Mouse (Mus musculus): ENCODE measurements around the gene Celf5. TPM values are rescaled to one million over a fixed set of nuclear protein-coding genes. Genes with fewer than 3 reads are reported as not detected.

Gene Celf5
- polyA plus RNA-seq, 1 experiment from 2014 or later = 0.30 TPM

GRCm38 (mm10) chr10:81495616-81496263 is 13.2 kb upstream of the Celf5 start:
- peak overlapping the region; percentile 93 for H3K4me2 ChIP-seq (ENCODE audit: low read length)
- H3K27ac ChIP-seq = peak overlapping the region; percentile 61; the same call in 1 of the 2 replicates
- H3K9ac ChIP-seq (ENCODE audit: low read depth, low read length) = peak overlapping the region; percentile 83
- peaks cover 10% of the 10 kb centered on the region; the same call in 1 of the 2 replicates for H3K4me1 ChIP-seq (replicated peaks; ENCODE audit: insufficient read depth, low read length)
- H3K4me3 ChIP-seq (replicated peaks; ENCODE audit: low read depth, low read length) = peak overlapping the region; percentile 75
- WGBS = 1% methylated on average over 39 of the region's 41 CpGs
- DNase-seq (ENCODE audit: low spot score) (peak; percentile 46), ATAC-seq (replicated peaks; ENCODE audit: low FRiP score, low read depth) (peak; percentile 14)
- no peaks in the 10 kb centered on the region for H3K9me3 ChIP-seq (replicated peaks; ENCODE audit: low read length)
- no peaks in the 10 kb centered on the region for H3K27me3 ChIP-seq (ENCODE audit: insufficient read depth, low read length)
- peaks cover 18% of the 10 kb centered on the region for H3K36me3 ChIP-seq (ENCODE audit: insufficient read depth, low read length)
- TF ChIP-seq CTCF (IDR thresholded peaks at IDR 0.05; ENCODE audit: low read depth) = no peak

GRCm38 (mm10) chr10:81495151-81495550 is 12.6 kb upstream of the Celf5 start:
- Histone ChIP-seq H3K4me2 (ENCODE audit: low read length) (peak overlapping the region; percentile 93), H3K4me3 (replicated peaks; ENCODE audit: low read depth, low read length) (peak overlapping the region; percentile 75), H3K27me3 (ENCODE audit: insufficient read depth, low read length) (no peaks in the 10 kb centered on the region), H3K9ac (ENCODE audit: low read depth, low read length) (peak overlapping the region; percentile 83), H3K36me3 (ENCODE audit: insufficient read depth, low read length) (peaks cover 23% of the 10 kb centered on the region), H3K9me3 (replicated peaks; ENCODE audit: low read length) (no peaks in the 10 kb centered on the region), H3K4me1 (replicated peaks; ENCODE audit: insufficient read depth, low read length) (peaks cover 10% of the 10 kb centered on the region; the same call in 1 of the 2 replicates), H3K27ac (no peak overlapping the region)
- DNase-seq (ENCODE audit: low spot score) (no peak), ATAC-seq (replicated peaks; ENCODE audit: low FRiP score, low read depth) (no peak)
- TF ChIP-seq CTCF (IDR thresholded peaks at IDR 0.05; ENCODE audit: low read depth) = no peak
- 66% methylated on average over 6 of the region's 6 CpGs for WGBS

- Histone ChIP-seq H3K27ac (no peak overlapping the region), H3K4me3 (replicated peaks; ENCODE audit: low read depth, low read length) (no peak overlapping the region), H3K4me1 (replicated peaks; ENCODE audit: insufficient read depth, low read length) (peaks cover 10% of the 10 kb centered on the region; the same call in 1 of the 2 replicates), H3K4me2 (ENCODE audit: low read length) (peak overlapping the region; percentile 93; the same call in 1 of the 2 replicates), H3K27me3 (ENCODE audit: insufficient read depth, low read length) (no peaks in the 10 kb centered on the region), H3K36me3 (ENCODE audit: insufficient read depth, low read length) (peaks cover 30% of the 10 kb centered on the region), H3K9ac (ENCODE audit: low read depth, low read length) (no peak overlapping the region), H3K9me3 (replicated peaks; ENCODE audit: low read length) (no peaks in the 10 kb centered on the region)
- no peak for DNase-seq (ENCODE audit: low spot score)
- no peak for TF ChIP-seq CTCF (IDR thresholded peaks at IDR 0.05; ENCODE audit: low read depth)
- 73% methylated on average over 11 of the region's 11 CpGs for WGBS
- no peak for ATAC-seq (replicated peaks; ENCODE audit: low FRiP score, low read depth)
Measured at GRCm38 (mm10) chr10:81494260-81495041, 11.9 kb upstream of the Celf5 start.

GRCm38 (mm10) chr10:81493601-81494220 is 11.2 kb upstream of the Celf5 start:
- H3K4me2 ChIP-seq (ENCODE audit: low read length) = no peak overlapping the region

GRCm38 (mm10) chr10:81492606-81493240 is 10.2 kb upstream of the Celf5 start:
- WGBS = 92% methylated on average over 11 of the region's 11 CpGs
- no peaks in the 10 kb centered on the region for H3K27me3 ChIP-seq (ENCODE audit: insufficient read depth, low read length)
- no peaks in the 10 kb centered on the region for H3K9me3 ChIP-seq (replicated peaks; ENCODE audit: low read length)
- peaks cover 10% of the 10 kb centered on the region; the same call in 1 of the 2 replicates for H3K4me1 ChIP-seq (replicated peaks; ENCODE audit: insufficient read depth, low read length)
- no peak overlapping the region for H3K9ac ChIP-seq (ENCODE audit: low read depth, low read length)
- no peak overlapping the region for H3K4me2 ChIP-seq (ENCODE audit: low read length)
- H3K4me3 ChIP-seq (replicated peaks; ENCODE audit: low read depth, low read length) = no peak overlapping the region
- no peak for TF ChIP-seq CTCF (IDR thresholded peaks at IDR 0.05; ENCODE audit: low read depth)
- no peak overlapping the region for H3K27ac ChIP-seq
- DNase-seq (ENCODE audit: low spot score) = no peak
- peaks cover 46% of the 10 kb centered on the region for H3K36me3 ChIP-seq (ENCODE audit: insufficient read depth, low read length)
- ATAC-seq (replicated peaks; ENCODE audit: low FRiP score, low read depth) = no peak

More at GRCm38 (mm10) chr10:81493601-81494220, 11.2 kb upstream of the Celf5 start:
- no peak overlapping the region for H3K27ac ChIP-seq
- H3K4me1 ChIP-seq (replicated peaks; ENCODE audit: insufficient read depth, low read length) = peaks cover 10% of the 10 kb centered on the region; the same call in 1 of the 2 replicates
- no peak for ATAC-seq (replicated peaks; ENCODE audit: low FRiP score, low read depth)
- H3K4me3 ChIP-seq (replicated peaks; ENCODE audit: low read depth, low read length) = no peak overlapping the region
- no peaks in the 10 kb centered on the region for H3K9me3 ChIP-seq (replicated peaks; ENCODE audit: low read length)
- TF ChIP-seq CTCF (IDR thresholded peaks at IDR 0.05; ENCODE audit: low read depth) = peak; percentile 52; the same call in 1 of the 2 replicates
- no peaks in the 10 kb centered on the region for H3K27me3 ChIP-seq (ENCODE audit: insufficient read depth, low read length)
- no peak for DNase-seq (ENCODE audit: low spot score)
- WGBS = 70% methylated on average over 8 of the region's 8 CpGs
- H3K36me3 ChIP-seq (ENCODE audit: insufficient read depth, low read length) = peaks cover 37% of the 10 kb centered on the region
- H3K9ac ChIP-seq (ENCODE audit: low read depth, low read length) = no peak overlapping the region

- 90% methylated on average over 9 of the region's 9 CpGs for WGBS
- H3K9ac ChIP-seq (ENCODE audit: low read depth, low read length) = no peak overlapping the region
- peaks cover 10% of the 10 kb centered on the region; the same call in 1 of the 2 replicates for H3K4me1 ChIP-seq (replicated peaks; ENCODE audit: insufficient read depth, low read length)
- H3K36me3 ChIP-seq (ENCODE audit: insufficient read depth, low read length) = peaks cover 53% of the 10 kb centered on the region
- H3K9me3 ChIP-seq (replicated peaks; ENCODE audit: low read length) = no peaks in the 10 kb centered on the region
- ATAC-seq (replicated peaks; ENCODE audit: low FRiP score, low read depth) (no peak), DNase-seq (ENCODE audit: low spot score) (no peak)
- no peak overlapping the region for H3K4me2 ChIP-seq (ENCODE audit: low read length)
- no peaks in the 10 kb centered on the region for H3K27me3 ChIP-seq (ENCODE audit: insufficient read depth, low read length)
- H3K4me3 ChIP-seq (replicated peaks; ENCODE audit: low read depth, low read length) = no peak overlapping the region
- TF ChIP-seq CTCF (IDR thresholded peaks at IDR 0.05; ENCODE audit: low read depth) = no peak
- no peak overlapping the region for H3K27ac ChIP-seq
Measured at GRCm38 (mm10) chr10:81491018-81491417, 8.5 kb upstream of the Celf5 start.
